Mouse (Mus musculus): ENCODE measurements around the gene Heca. TPM values are rescaled to one million over a fixed set of nuclear protein-coding genes. Genes with fewer than 3 reads are reported as not detected.

Gene Heca
- polyA plus RNA-seq, 1 experiment: 8.0 TPM

DNA sequence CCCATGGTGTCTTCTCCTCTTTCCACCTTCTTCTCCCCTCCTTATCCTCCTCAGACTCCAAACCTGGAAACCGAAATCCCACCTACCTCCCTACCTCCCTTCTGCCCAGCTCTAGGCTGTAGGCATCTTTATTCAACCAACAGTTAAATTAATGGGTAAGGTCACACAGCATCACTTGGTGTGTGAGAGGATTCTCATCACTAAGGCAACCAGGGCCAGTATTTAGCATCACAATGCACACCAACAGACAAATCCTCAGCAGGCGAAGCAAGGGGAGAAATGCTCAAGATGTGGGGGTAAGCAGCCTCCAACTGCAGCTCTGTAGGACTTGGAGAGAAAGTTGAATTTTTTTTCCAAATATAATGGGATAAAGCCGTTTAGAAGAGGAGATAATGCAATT is 116.8 kb downstream of the Heca start:
- TF ChIP-seq GATA1 (IDR thresholded peaks at IDR 0.05; ENCODE audit: low read length): no peak

- TF ChIP-seq GATA1 (IDR thresholded peaks at IDR 0.05; ENCODE audit: low read length): no peak
These were observed 118.7 kb downstream of the Heca start for GRCm38 (mm10) chr10:17829205-17829604.

DNA sequence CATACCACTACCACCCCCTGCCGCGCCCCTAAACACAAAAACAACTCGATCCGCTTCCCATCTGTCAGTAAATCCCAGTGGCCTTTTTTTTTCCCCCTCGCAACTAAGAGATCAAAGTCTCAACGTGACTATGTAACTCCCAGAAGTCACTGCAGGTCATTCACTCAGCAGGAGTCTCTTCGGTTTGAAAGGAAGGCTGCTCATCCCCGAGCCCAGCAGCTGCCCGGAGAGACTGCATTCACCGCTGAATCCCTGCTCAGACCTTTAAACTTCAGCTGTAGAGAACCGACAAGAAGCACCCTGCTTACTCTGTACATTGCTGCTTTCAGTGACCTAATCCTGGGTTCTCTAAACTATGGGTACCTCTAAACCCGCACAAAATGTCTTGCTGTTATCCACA is 120.5 kb downstream of the Heca start:
- TF ChIP-seq GATA1 (IDR thresholded peaks at IDR 0.05; ENCODE audit: low read length): no peak

Other genes with a start within 250 kb of the Heca start
- gene Cited2, start 224.8 kb downstream of the Heca start, polyA plus RNA-seq (2012): 140 and 184 TPM in 2 replicates
- gene Txlnb, start 151.8 kb downstream of the Heca start, polyA plus RNA-seq (2012): not detected in 2 replicates
- 19.5 and 25.8 TPM in 2 replicates for gene Abracl, start 75.2 kb upstream of the Heca start, polyA plus RNA-seq (2012)
- gene Reps1, start 107.8 kb upstream of the Heca start, polyA plus RNA-seq (2012): 29.8 and 38.8 TPM in 2 replicates

Measured in G1E-ER4 (cell line).